Mouse (Mus musculus) forebrain, embryonic 10.5 days (tissue): Measurements from ENCODE around the gene Qsox2. TPM values are rescaled to one million over a fixed set of nuclear protein-coding genes. Genes with fewer than 3 reads are reported as not detected.
A peak's percentile ranks its signal among the peaks of the same experiment; 100 is the strongest.

ENCODE experiments used
- DNase-seq: peaks from one replicate; pipeline ENCODE4 v3.0.0-alpha.2; 2017; ENCODE audit warnings: low spot score; ENCODE audit errors: extremely low spot score
- H3K27ac ChIP-seq: fragments of 300-500 bp; sonication (generic); 2 replicates; pipeline ENCODE4 v1.5.1; 2016; ENCODE audit warnings: mild to moderate bottlenecking
- H3K27me3 ChIP-seq: fragments of 300-500 bp; sonication (generic); 2 replicates; pipeline ENCODE4 v1.6.1; 2016; ENCODE audit warnings: mild to moderate bottlenecking; ENCODE audit not compliant: poor library complexity, severe bottlenecking
- H3K36me3 ChIP-seq: fragments of 300-500 bp; sonication (generic); replicated peaks from 2 replicates; pipeline ENCODE4 v1.6.1; 2016; ENCODE audit warnings: mild to moderate bottlenecking, moderate library complexity
- H3K4me1 ChIP-seq: fragments of 300-500 bp; sonication (generic); 2 replicates; pipeline ENCODE4 v1.6.1; 2016
- H3K4me3 ChIP-seq: fragments of 300-500 bp; sonication (generic); 2 replicates; pipeline ENCODE4 v1.5.1; 2016; ENCODE audit warnings: mild to moderate bottlenecking, moderate library complexity
- H3K9me3 ChIP-seq: fragments of 300-500 bp; sonication (generic); 2 replicates; pipeline ENCODE4 v1.6.1; 2016; ENCODE audit warnings: mild to moderate bottlenecking, moderate library complexity
- WGBS: fragments of 180-500 bp; shearing (Covaris S2); methylation state at CpG from one replicate; pipeline ENCODE4 v1.1.7; 2016; 5-methylcytosine and 5-hydroxymethylcytosine counted together
- polyA plus RNA-seq: library from polyadenylated mRNA; unstranded; fragments of >200 nt; fragmentation: Nextera tagmentation; extraction: Ambion mirVana; gene quantifications from 2 replicates; pipeline ENCODE4 v1.2.1, GENCODE M21; 2016

The Qsox2 gene
- polyA plus RNA-seq, 1 experiment from 2014 or later, result 21.1 TPM

DNA sequence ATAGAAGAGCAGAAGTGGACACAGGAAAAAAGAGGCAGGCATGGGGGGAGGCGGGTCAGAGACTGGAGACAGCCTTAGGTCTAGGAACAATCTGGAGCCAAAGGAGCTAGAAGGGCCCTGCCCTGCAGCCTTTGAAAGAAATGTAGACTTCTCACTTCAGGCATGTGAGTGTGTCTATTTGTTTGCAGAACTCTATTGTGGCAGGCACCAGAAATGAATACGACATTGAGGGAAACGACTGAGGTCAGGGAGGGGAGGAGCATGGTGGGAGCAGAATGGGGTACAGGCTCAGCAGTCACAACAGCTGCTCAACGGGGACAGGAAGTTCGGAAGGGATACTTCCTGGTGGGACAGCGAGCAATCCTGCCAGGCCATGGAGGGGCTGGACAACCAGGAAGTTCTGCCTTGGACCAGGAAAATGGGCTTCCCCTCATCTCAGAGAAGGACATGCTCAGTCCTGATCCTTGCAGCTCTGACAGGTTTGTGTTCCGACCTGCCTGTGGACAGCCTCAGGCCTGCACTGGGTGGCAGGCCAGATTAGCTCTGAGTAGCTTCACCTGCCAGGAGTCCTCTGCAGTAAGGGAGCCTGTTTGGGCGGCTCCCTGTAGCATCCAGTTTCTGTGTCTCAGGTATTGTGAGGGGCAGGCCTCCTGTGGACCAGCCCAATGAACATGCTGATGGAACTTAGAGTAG lies 15.3 kb upstream of the Qsox2 start:
- DNase-seq, result no peak
- 78% methylated on average over 8 of the region's 8 CpGs for WGBS

DNA sequence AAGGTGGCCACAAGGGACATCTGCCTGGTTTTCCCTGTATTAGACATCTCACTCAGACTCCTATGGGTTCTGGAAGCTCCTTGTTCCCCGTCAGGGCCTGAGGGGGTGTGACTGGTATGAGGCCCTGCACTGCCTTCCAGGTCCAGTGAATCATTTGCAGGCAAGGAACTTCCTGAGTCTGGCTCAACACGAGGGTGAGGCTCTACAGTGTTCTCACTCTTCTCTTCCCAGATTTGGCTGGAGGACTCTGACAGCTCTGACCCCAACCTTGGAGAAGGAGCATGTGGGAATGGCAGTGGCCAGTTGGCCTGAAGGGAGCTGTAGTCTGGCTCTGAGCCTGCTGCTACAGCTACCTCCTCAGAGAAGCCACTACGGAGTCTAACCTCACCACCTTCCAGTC lies 10.2 kb upstream of the Qsox2 start:
- Histone ChIP-seq H3K27me3 (no peaks in the 10 kb centered on the region), H3K36me3 (no peaks in the 10 kb centered on the region), H3K9me3 (no peaks in the 10 kb centered on the region), H3K27ac (no peak overlapping the region), H3K4me3 (no peak overlapping the region), H3K4me1 (0 out of 2 replicates have a peak, but pooled peaks cover 1% of the 10 kb centered on the region)
- no peak for DNase-seq
- 71% methylated on average over 3 of the region's 3 CpGs for WGBS

More for the DNA sequence above, 15.3 kb upstream of the Qsox2 start:
- Histone ChIP-seq H3K27ac (no peak overlapping the region), H3K36me3 (no peaks in the 10 kb centered on the region), H3K9me3 (no peaks in the 10 kb centered on the region), H3K27me3 (no peaks in the 10 kb centered on the region), H3K4me3 (no peak overlapping the region), H3K4me1 (0 out of 2 replicates have a peak, but pooled peaks cover 5% of the 10 kb centered on the region)

DNA sequence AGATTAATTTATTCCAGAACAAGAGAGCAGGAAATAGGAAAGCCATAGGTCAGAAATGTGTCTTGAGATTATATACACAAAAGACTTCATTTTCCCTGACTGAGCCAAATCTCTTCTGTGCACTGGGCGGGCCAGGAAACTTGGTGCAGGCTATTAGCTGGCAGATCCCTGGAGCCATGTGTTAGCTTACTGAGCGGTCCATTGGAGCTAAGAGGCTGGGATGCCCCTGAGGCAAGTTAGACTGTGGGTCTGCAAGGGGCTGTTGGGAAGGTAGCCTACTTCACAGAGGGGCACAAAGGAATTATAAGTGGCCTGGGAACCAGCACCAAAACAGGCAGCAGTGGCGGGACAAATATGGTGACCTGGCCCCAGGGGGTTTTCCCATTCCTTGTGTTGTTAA lies 3.5 kb upstream of the Qsox2 start:
- Histone ChIP-seq H3K27me3 (no peaks in the 10 kb centered on the region), H3K27ac (no peak overlapping the region), H3K4me3 (no peak overlapping the region), H3K36me3 (no peaks in the 10 kb centered on the region), H3K9me3 (no peaks in the 10 kb centered on the region), H3K4me1 (peaks cover 12% of the 10 kb centered on the region)
- DNase-seq, result no peak
- 73% methylated on average over 3 of the region's 3 CpGs for WGBS

DNA sequence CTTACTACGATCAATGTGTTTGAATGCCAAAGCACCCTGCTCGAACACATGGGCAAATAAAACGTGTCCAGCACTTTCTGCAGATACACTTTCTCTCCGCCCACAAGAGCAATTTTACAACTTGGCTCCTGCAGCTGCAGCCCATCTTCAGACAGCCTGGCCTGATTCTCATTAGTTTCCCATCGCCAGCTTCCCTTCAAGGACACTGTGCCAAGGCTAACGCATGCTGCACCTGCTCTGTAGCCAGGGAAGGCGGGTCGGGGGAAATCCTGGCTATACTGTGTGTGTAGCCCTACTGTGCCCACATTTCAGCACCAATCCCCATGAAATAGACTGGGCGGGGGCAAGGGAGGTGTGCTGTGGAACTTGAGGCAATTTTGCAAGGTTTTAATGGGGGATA lies 3.0 kb upstream of the Qsox2 start:
- WGBS, result 75% methylated on average over 9 of the region's 9 CpGs
- no peak overlapping the region for H3K4me3 ChIP-seq
- no peaks in the 10 kb centered on the region for H3K36me3 ChIP-seq
- no peak for DNase-seq
- no peaks in the 10 kb centered on the region for H3K27me3 ChIP-seq
- H3K27ac ChIP-seq, result no peak overlapping the region
- H3K9me3 ChIP-seq, result no peaks in the 10 kb centered on the region
- H3K4me1 ChIP-seq, result peaks cover 17% of the 10 kb centered on the region

DNA sequence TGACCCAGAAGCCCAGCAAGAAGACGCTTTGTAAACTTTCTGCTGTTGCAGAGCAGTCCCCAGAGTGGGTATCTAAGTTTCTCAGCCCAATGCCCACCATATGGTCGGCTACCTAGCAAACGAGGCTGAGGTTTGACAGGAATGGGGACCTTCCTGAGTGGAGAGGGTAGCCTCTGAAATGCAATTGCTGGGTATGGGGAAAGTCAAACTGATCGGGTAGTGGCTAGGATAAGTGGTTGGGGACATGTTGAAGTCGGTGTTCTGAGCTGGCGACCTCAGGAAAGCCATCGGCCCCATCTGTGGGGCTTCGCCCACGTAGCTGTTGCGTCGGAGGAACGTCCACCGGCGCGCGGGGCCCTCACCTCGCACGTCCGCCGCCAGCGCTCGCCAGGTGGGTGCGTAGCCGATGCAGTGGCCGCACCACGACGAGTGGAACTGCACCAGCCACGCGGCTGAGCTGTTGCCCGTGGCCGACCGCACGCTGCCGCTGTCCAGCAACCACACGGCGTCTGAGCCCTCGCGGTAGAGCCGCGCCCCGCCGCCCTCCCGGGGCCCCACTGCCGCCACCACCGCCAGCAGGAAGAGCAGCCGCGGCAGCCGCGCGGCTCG lies 540 bp downstream of the Qsox2 start:
- H3K9me3 ChIP-seq, result no peaks in the 10 kb centered on the region
- WGBS, result under 1% methylated on average over 51 of the region's 51 CpGs
- peaks cover 10% of the 10 kb centered on the region; the same call in 1 of the 2 replicates for H3K36me3 ChIP-seq
- DNase-seq, result no peak
- peaks cover 29% of the 10 kb centered on the region for H3K4me1 ChIP-seq
- H3K27me3 ChIP-seq, result no peaks in the 10 kb centered on the region
- peak overlapping the region; percentile 95 for H3K27ac ChIP-seq
- H3K4me3 ChIP-seq, result peak overlapping the region; percentile 97

DNA sequence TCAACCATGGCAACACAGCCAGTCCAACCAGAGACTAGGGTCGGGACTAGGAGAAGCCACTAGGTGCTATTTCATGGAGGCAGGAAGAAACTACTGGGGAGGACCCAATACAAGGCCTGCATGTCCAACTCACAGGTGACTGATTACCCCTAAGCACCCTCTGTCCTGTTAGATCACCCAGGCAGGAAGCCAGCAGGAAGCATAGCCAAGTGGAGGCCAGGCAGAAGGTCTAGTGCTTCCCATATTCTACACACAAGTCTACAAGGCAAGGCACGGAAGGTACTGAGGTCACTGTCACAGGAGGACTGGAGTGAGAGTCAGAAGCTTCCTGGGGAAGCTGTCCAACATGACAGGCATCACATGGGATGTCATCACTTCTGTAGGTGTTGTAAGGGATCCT lies 2.6 kb downstream of the Qsox2 start:
- WGBS, result 83% methylated on average over 2 of the region's 2 CpGs
- Histone ChIP-seq H3K36me3 (peaks cover 18% of the 10 kb centered on the region), H3K4me3 (no peak overlapping the region), H3K4me1 (peaks cover 29% of the 10 kb centered on the region), H3K27ac (no peak overlapping the region), H3K27me3 (no peaks in the 10 kb centered on the region), H3K9me3 (no peaks in the 10 kb centered on the region)
- DNase-seq, result no peak

DNA sequence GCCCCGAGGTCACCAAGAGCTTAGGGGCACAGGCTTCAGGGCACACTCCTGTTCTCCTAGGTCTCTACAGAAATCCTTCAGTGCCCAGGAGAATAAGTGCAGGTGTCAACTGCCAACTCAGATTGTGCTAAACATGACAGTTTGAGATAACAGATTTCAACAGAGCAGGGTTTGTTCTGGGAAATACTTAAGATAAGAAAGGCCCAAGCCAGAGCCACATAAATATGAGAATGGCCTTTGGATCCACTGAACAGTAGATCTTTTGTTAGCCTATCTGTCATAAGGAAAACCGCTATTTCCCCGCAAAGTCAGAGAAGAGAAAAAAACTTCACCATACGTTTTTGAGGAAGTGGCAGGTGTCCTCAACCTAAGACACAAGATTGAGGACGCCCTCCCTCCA lies 3.1 kb downstream of the Qsox2 start:
- 90% methylated on average over 5 of the region's 5 CpGs for WGBS
- DNase-seq, result no peak

DNA sequence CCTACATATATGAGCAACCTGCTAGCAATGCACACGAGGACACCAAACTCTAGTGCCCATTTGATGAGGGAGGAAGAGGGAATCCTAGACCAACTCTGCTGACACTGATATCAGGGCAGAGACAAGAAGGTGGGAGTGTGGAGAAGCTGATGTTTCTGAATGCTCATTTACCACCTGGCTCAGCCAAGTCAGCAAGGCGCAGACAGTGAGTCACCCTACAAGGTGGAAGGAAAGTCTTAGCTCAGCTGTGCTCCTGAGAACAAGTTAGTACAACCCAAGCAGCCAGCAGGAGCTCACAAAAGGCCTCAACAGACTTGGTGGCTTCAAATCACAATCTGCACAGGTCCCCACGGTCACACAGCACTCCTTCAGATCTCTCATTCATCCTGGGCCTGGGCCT lies 6.0 kb downstream of the Qsox2 start:
- H3K4me3 ChIP-seq, result no peak overlapping the region
- peaks cover 27% of the 10 kb centered on the region for H3K36me3 ChIP-seq
- no peaks in the 10 kb centered on the region for H3K27me3 ChIP-seq
- peaks cover 22% of the 10 kb centered on the region for H3K4me1 ChIP-seq
- WGBS, result 86% methylated on average over 3 of the region's 3 CpGs
- no peak overlapping the region for H3K27ac ChIP-seq
- H3K9me3 ChIP-seq, result no peaks in the 10 kb centered on the region
- no peak for DNase-seq

More for the DNA sequence above, 3.1 kb downstream of the Qsox2 start:
- H3K27ac ChIP-seq, result no peak overlapping the region
- H3K4me1 ChIP-seq, result peaks cover 29% of the 10 kb centered on the region
- no peaks in the 10 kb centered on the region for H3K27me3 ChIP-seq
- H3K4me3 ChIP-seq, result no peak overlapping the region
- no peaks in the 10 kb centered on the region for H3K9me3 ChIP-seq
- peaks cover 18% of the 10 kb centered on the region for H3K36me3 ChIP-seq

DNA sequence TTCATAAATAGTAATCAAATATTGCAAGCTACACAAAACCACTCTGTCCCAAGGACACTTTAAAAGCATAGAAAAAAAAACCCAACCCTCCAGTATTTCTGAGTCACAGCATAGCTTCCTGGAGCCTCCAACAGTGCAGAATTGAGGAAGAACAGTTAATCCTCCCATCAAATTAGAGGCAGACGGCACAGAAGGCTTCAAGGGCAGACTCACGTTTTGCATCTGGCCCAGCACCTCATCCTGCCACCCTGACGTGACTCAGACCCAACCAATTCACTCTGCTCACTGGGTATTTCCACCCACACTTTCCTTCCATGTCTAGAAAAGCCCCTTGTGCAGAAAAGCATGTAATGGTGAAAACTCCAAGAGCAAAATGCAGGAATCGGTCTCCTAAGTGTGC lies 7.1 kb downstream of the Qsox2 start:
- Histone ChIP-seq H3K27ac (no peak overlapping the region), H3K9me3 (no peaks in the 10 kb centered on the region), H3K4me3 (no peak overlapping the region), H3K27me3 (no peaks in the 10 kb centered on the region), H3K36me3 (peaks cover 38% of the 10 kb centered on the region), H3K4me1 (peaks cover 11% of the 10 kb centered on the region)
- WGBS, result 62% methylated on average over 4 of the region's 4 CpGs
- DNase-seq, result no peak

DNA sequence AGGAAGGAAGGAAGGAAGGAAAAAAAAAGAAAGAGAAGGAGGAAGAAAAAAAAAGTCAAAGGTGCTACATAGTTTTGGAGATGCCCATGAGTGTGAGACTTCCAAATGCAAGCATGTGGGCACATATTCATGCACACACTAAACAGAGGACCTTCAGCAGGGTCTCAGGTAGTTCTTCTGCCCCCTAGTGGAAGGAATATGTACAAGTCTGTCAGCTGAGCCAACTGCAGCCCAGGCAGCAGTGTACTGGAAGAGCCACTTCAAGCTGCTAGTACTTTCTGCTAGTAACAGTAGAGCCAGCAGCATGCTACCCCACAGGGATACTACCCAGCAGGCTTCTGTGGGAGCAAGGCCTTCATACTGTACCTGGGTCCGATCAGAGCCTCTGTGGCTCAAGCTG lies 9.5 kb downstream of the Qsox2 start:
- no peak overlapping the region for H3K4me3 ChIP-seq
- peaks cover 57% of the 10 kb centered on the region for H3K36me3 ChIP-seq
- DNase-seq, result peak; percentile 47
- 0 out of 2 replicates have a peak, but pooled peaks cover 3% of the 10 kb centered on the region for H3K4me1 ChIP-seq
- WGBS, result 68% methylated on average over 1 of the region's 1 CpGs
- no peak overlapping the region for H3K27ac ChIP-seq
- no peaks in the 10 kb centered on the region for H3K27me3 ChIP-seq
- H3K9me3 ChIP-seq, result no peaks in the 10 kb centered on the region

DNA sequence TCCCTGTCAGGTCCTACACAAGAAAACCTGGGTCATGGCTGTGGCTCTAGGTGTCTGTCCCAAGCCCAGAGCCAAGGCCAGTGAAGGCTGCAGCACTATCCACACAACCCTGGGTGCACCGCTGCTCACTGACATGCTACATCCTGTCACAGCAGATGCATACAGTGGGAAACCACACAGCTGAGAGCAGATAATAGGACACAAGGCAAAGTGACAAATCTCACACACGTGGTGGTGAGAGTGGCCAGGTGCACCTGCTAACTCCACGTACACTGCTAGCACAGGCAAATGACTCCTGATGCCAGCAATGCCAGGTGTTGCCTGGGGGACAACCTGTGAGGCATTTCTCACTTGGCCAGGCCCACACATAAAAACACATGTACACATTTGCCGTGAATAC lies 12.1 kb downstream of the Qsox2 start:
- no peak overlapping the region for H3K27ac ChIP-seq
- no peaks in the 10 kb centered on the region for H3K9me3 ChIP-seq
- H3K36me3 ChIP-seq, result peaks cover 70% of the 10 kb centered on the region
- no peaks in the 10 kb centered on the region for H3K27me3 ChIP-seq
- no peaks in the 10 kb centered on the region for H3K4me1 ChIP-seq
- WGBS, result 92% methylated on average over 4 of the region's 4 CpGs
- H3K4me3 ChIP-seq, result no peak overlapping the region
- DNase-seq, result no peak

DNA sequence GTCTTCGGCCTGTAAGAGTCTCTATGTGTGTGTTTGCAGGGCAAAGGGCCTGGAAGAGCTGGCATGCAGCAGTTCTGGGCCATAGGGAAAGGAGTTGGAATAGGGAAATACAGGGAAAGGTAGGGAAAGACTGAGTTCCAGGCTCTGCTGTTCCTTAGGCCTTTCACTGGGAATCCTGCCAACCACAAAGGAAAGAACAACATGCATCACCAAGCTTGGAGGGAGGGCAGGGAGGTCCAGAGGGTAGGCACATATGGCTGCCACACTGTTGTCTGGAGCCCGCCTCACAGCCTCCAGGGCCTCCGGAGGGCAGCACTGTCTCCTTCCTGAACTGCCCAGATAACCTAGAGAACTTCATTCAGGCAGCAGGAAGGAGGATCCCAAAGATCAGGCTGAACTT lies 13.4 kb downstream of the Qsox2 start:
- H3K27me3 ChIP-seq, result no peaks in the 10 kb centered on the region
- H3K9me3 ChIP-seq, result no peaks in the 10 kb centered on the region
- no peak overlapping the region for H3K4me3 ChIP-seq
- no peaks in the 10 kb centered on the region for H3K4me1 ChIP-seq
- H3K27ac ChIP-seq, result no peak overlapping the region
- 81% methylated on average over 3 of the region's 3 CpGs for WGBS
- H3K36me3 ChIP-seq, result peaks cover 83% of the 10 kb centered on the region
- DNase-seq, result no peak

DNA sequence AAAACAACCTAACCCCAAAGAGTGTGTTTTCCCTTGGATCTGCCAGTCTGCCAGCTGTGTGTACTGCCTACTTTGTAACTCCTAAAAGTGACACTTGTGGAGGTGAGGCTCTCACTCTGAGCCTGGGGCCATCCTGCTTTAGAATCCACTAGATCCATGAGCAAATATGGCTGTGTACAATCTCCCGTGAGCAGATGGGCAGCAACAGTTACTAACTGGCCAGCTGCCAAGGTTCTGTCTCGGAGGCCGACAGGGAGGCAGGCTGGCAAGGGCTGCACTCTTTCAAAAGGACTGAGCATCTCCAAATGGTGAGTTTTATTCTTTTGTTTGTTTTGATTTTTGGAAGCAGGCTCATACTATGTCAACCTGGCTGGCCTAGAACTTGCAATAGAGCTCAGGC lies 22.8 kb downstream of the Qsox2 start:
- Histone ChIP-seq H3K4me1 (no peaks in the 10 kb centered on the region), H3K9me3 (no peaks in the 10 kb centered on the region), H3K4me3 (no peak overlapping the region), H3K36me3 (peaks cover 98% of the 10 kb centered on the region), H3K27ac (no peak overlapping the region), H3K27me3 (0 out of 2 replicates have a peak, but pooled peaks cover under 1% of the 10 kb centered on the region)
- WGBS, result 91% methylated on average over 3 of the region's 3 CpGs
- no peak for DNase-seq
